Mouse (Mus musculus): Measurements from ENCODE around the gene Exoc3l. TPM values are rescaled to one million over a fixed set of nuclear protein-coding genes. Genes with fewer than 3 reads are reported as not detected.

The Exoc3l gene
- polyA plus RNA-seq, 1 experiment: 28.5 TPM

DNA sequence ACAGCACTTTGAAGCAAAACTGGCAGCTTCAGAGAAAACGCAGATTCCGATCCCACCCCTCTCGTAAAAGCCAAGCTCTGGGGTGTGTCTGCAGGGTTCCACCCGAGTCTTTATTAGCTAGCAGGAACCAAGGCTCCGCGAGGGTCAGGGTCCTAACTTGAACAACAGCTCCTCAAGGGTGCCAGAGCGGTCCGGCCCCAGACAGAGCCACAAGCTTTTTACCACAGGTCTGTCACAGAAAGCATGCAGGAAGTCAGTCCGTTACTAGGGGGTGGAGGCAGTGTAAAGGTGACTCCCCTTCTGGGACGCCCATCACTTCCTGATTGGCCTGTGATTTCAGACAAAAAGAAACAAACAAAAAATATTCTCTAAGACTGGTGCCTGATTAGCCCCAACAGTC is 30.8 kb downstream of the Exoc3l start:
- Histone ChIP-seq H3K4me3 (ENCODE audit: control insufficient read depth, low read depth, low read length) (peak overlapping the region; percentile 6; the same call in 1 of the 2 replicates), H3K36me3 (ENCODE audit: control insufficient read depth, insufficient read depth, low read length) (no peaks in the 10 kb centered on the region), H3K27me3 (ENCODE audit: control insufficient read depth, insufficient read depth, low read length) (no peaks in the 10 kb centered on the region), H3K4me1 (ENCODE audit: control insufficient read depth, insufficient read depth, low read length) (peaks cover 27% of the 10 kb centered on the region), H3K27ac (ENCODE audit: control insufficient read depth, insufficient read depth, low read depth, low read length) (no peak overlapping the region)
- TF ChIP-seq POLR2A (IDR thresholded peaks at IDR 0.05; ENCODE audit: control insufficient read depth, low read depth, low read length) (no peak), CTCF (IDR thresholded peaks at IDR 0.05; ENCODE audit: control insufficient read depth, insufficient read depth, insufficient replicate concordance, low read depth, low read length) (no peak)

GRCm38 (mm10) chr8:105264024-105264982 is 31.6 kb downstream of the Exoc3l start, which contains the start of the genes Tradd and Fbxl8:
TSS of gene Tradd (minus strand) at chr8:105264609.
TSS of gene Fbxl8 (plus strand) at chr8:105264648.
- no peak within 1 kb of the TSS for H3K27ac ChIP-seq (ENCODE audit: control insufficient read depth, insufficient read depth, low read depth, low read length)
- H3K27me3 ChIP-seq (ENCODE audit: control insufficient read depth, insufficient read depth, low read length): no peaks in the 10 kb centered on the region
- TF ChIP-seq POLR2A (IDR thresholded peaks at IDR 0.05; ENCODE audit: control insufficient read depth, low read depth, low read length): no peak

DNA sequence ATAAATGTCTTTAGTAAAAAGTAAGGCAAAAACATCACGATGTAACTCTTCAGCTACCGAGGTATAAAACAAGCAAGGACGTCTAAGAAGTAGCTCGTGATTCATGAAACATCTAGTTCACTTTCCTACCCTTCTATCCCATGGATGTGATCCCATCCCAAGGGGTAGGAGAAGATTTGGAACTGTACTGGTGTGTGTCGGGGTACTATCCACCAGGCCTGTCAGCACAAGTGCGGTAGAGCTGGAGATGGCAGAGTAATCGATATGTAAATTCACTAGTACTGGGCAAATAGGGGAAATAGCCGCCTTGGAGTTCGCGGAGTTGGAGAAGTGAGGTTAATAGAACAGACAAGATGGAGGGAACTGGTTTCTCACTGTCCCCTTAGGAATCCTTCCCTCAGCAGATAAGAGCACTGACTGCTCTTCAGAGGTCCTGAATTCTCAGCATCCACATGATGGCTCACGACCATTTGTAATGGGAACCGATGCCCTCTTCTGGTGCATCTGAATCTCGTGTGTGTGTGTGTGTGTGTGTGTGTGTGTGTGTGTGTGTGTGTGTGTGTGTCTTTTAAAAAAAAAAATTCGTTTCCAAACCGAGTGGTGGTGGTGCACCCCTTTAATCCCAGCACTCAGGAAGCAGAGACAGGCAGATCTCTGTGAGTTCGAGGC is 32.5 kb downstream of the Exoc3l start:
- no peaks in the 10 kb centered on the region for H3K27me3 ChIP-seq (ENCODE audit: control insufficient read depth, insufficient read depth, low read length)
- H3K36me3 ChIP-seq (ENCODE audit: control insufficient read depth, insufficient read depth, low read length): no peaks in the 10 kb centered on the region
- peaks cover 18% of the 10 kb centered on the region for H3K4me1 ChIP-seq (ENCODE audit: control insufficient read depth, insufficient read depth, low read length)
- no peak overlapping the region for H3K4me3 ChIP-seq (ENCODE audit: control insufficient read depth, low read depth, low read length)
- H3K27ac ChIP-seq (ENCODE audit: control insufficient read depth, insufficient read depth, low read depth, low read length): no peak overlapping the region
- TF ChIP-seq POLR2A (IDR thresholded peaks at IDR 0.05; ENCODE audit: control insufficient read depth, low read depth, low read length): no peak
- TF ChIP-seq CTCF (IDR thresholded peaks at IDR 0.05; ENCODE audit: control insufficient read depth, insufficient read depth, insufficient replicate concordance, low read depth, low read length): no peak

More at GRCm38 (mm10) chr8:105264024-105264982, 31.6 kb downstream of the Exoc3l start, which contains the start of the genes Tradd and Fbxl8:
- peak within 1 kb of the TSS; percentile 82 for H3K4me3 ChIP-seq (ENCODE audit: control insufficient read depth, low read depth, low read length)
- H3K4me1 ChIP-seq (ENCODE audit: control insufficient read depth, insufficient read depth, low read length): peaks cover 22% of the 10 kb centered on the region
- H3K36me3 ChIP-seq (ENCODE audit: control insufficient read depth, insufficient read depth, low read length): no peaks in the 10 kb centered on the region

DNA sequence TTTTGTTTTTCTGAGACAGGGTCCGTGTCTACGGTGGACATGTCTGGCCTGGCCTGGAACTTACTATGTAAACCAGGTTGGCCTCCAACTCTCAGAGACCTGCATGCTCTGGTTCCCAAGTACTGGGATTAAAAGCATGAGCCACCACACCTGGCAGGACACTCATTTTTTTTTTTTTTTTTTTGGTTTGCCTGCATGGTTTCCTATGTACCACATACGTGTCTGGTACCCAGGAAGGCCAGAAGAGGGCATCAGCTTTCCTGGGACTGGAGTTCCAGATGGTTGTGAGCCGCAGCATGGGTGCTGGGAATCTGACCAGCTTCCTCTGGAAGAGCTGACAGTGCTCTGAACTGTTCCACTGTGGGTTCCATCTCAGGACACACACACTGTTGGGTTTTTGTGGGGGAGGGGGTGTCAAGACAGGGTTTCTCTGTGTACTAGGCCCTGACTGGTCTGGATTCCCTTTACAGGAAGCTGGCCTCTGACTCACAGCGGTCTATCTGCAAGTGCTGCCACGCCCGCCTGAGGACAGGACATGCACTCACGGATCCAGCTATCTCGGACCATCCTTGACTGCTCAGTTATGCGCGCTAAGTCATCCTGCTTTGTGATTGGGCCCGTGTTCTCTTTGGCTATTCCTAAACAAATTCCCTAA is 34.4 kb downstream of the Exoc3l start:
- TF ChIP-seq CTCF (IDR thresholded peaks at IDR 0.05; ENCODE audit: control insufficient read depth, insufficient read depth, insufficient replicate concordance, low read depth, low read length): no peak
- TF ChIP-seq POLR2A (IDR thresholded peaks at IDR 0.05; ENCODE audit: control insufficient read depth, low read depth, low read length): no peak
- peaks cover 14% of the 10 kb centered on the region for H3K4me1 ChIP-seq (ENCODE audit: control insufficient read depth, insufficient read depth, low read length)
- H3K36me3 ChIP-seq (ENCODE audit: control insufficient read depth, insufficient read depth, low read length): no peaks in the 10 kb centered on the region
- no peaks in the 10 kb centered on the region for H3K27me3 ChIP-seq (ENCODE audit: control insufficient read depth, insufficient read depth, low read length)
- no peak overlapping the region for H3K27ac ChIP-seq (ENCODE audit: control insufficient read depth, insufficient read depth, low read depth, low read length)
- H3K4me3 ChIP-seq (ENCODE audit: control insufficient read depth, low read depth, low read length): no peak overlapping the region

DNA sequence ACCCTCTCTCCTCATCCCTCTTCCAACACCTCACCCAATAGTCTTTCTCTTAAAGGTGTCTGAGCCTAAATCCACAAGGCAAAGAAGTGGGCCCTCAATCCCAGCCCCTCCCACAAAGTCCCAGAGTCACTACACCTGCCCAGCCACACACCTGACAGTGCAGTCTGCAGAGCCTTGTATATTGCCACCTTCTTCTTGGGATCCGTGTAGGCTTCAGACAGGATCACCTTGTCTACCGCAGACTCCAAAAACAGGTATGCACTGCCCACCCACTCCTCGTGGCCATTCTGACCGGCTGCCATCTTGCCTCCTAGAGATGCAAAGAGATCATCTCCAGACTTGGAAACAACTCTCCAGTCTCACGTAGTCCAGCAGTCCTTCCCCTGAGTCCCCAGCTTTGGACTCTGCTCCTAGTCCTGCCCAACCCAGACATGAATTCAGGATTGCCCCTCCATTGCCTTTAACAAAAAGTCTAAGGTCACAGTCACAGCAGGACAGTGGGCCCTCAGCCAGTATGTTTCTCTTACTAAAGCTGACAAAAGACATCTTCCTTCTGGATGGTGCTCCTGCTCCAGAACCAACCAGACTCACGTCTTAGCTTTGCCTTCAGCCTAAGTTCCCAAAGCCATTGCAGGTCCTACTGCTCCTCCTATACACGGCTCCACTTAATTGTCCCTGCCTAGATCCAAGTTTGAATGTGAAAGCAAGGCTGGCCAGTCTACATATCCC is 35.4 kb downstream of the Exoc3l start:
- Histone ChIP-seq H3K4me3 (ENCODE audit: control insufficient read depth, low read depth, low read length) (no peak overlapping the region), H3K4me1 (ENCODE audit: control insufficient read depth, insufficient read depth, low read length) (peaks cover 14% of the 10 kb centered on the region), H3K36me3 (ENCODE audit: control insufficient read depth, insufficient read depth, low read length) (no peaks in the 10 kb centered on the region), H3K27me3 (ENCODE audit: control insufficient read depth, insufficient read depth, low read length) (no peaks in the 10 kb centered on the region), H3K27ac (ENCODE audit: control insufficient read depth, insufficient read depth, low read depth, low read length) (no peak overlapping the region)
- no peak for TF ChIP-seq CTCF (IDR thresholded peaks at IDR 0.05; ENCODE audit: control insufficient read depth, insufficient read depth, insufficient replicate concordance, low read depth, low read length)
- TF ChIP-seq POLR2A (IDR thresholded peaks at IDR 0.05; ENCODE audit: control insufficient read depth, low read depth, low read length): no peak

DNA sequence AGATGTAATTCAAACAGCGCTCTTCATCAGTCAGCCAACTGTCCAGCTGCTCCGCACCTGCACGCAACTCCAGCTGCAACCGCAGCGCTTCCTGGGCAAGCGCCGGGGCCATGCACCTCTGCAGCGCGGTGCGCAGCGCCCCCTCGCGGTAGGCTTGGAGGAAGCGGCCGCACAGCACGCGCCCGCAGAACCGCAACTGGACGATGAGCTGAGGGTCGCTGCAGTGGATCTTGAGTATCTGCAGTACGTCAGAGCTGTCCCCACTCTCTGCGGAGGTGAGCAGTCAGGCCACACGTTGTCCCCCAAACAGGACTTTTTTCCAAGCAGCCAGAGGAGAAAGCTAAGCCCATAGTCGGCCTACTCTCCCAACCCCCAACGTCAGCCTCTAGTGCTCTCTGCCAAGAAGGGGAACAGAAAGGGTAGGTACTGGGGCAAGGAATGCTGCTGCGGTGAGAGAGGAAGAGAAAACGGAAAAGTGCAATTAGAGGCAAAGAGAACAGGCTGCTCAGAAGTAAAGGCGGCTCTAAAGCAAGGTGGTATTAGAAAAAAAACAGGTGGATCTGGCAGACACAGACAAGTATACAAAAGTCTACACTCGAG is 36.1 kb downstream of the Exoc3l start:
- peaks cover 17% of the 10 kb centered on the region for H3K4me1 ChIP-seq (ENCODE audit: control insufficient read depth, insufficient read depth, low read length)
- no peak overlapping the region for H3K27ac ChIP-seq (ENCODE audit: control insufficient read depth, insufficient read depth, low read depth, low read length)
- H3K4me3 ChIP-seq (ENCODE audit: control insufficient read depth, low read depth, low read length): peak overlapping the region; percentile 30
- H3K36me3 ChIP-seq (ENCODE audit: control insufficient read depth, insufficient read depth, low read length): no peaks in the 10 kb centered on the region
- H3K27me3 ChIP-seq (ENCODE audit: control insufficient read depth, insufficient read depth, low read length): no peaks in the 10 kb centered on the region
- peak; percentile 98 for TF ChIP-seq CTCF (IDR thresholded peaks at IDR 0.05; ENCODE audit: control insufficient read depth, insufficient read depth, insufficient replicate concordance, low read depth, low read length)
- TF ChIP-seq POLR2A (IDR thresholded peaks at IDR 0.05; ENCODE audit: control insufficient read depth, low read depth, low read length): 0 out of 2 replicates have a peak, but pooled peaks have one; percentile 19
